Mouse (Mus musculus) embryonic fibroblast, embryonic 13.5 days (primary cell): ENCODE data around the gene Card11.

ENCODE experiments used
- CTCF ChIP-seq: IDR thresholded peaks from 2 replicates; pipeline ENCODE4 v1.5.1; 2011; ENCODE audit warnings: mild to moderate bottlenecking, control low read depth, low read length, moderate library complexity, borderline replicate concordance; ENCODE audit not compliant: insufficient read depth
- POLR2A ChIP-seq: IDR thresholded peaks from 2 replicates; pipeline ENCODE4 v1.6.1; 2011; ENCODE audit warnings: low read depth, mild to moderate bottlenecking, control low read depth, low read length, moderate library complexity

- no peak for TF ChIP-seq CTCF
- TF ChIP-seq POLR2A, result no peak
Measured at GRCm38 (mm10) chr5:140992093-140993070, 8.0 kb downstream of the Card11 start.
